Mouse (Mus musculus) inflammation-experienced regulatory T-cells, adult 16 weeks (primary cell): Measurements from ENCODE around the gene Olfr582. TPM values are rescaled to one million over a fixed set of nuclear protein-coding genes. Genes with fewer than 3 reads are reported as not detected.

Source experiments
- polyA plus RNA-seq: library from polyadenylated mRNA; unstranded; fragments of 100-300 nt; shearing (Covaris generic); gene quantifications from one replicate; pipeline ENCODE4 v1.2.1, GENCODE M21; 2017

The Olfr582 gene
- not detected for polyA plus RNA-seq

DNA sequence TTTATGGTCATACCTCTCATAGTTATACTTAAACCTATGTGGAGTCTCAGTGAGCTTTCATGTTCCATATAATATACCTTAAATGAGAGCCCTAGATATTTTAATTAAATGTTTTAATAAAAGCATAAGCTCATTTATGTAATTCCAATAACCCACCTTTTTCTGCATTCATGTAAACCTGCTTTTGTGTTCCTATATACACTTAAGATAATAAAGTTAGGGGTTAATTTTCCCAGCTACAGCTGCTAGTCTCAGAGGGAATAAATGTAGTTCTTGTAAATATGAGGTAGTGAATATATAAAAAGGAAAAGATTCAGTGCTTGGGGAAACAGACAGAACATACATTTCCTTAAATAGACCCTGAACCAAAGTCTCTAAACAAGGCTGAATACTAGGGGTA lies at the start of gene Olfr582:
Gene Olfr582 (plus strand): TSS at position 301 of the 400 bp plus-strand sequence.

DNA sequence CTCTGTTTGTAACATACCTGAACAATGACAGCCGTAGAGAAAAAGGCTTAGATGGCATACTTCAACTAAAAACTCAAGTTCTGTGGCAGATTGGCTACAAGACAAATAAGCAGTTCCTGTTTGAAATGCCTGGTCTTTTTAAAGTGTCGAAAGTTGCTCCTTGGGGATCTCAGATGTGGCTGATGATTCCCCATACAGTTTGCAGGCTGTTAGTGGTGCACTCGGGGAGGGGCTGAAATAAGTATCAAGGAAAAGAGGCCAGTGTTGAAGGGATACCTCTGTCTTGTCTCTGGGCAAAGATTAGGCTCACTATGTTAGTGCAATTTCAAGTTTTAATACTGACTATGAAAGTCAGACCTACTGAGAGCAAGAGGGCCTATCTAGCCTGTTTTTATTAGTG lies 48.6 kb upstream of the Olfr582 start, which contains the start of gene Olfr578:
Gene Olfr578 (minus strand): TSS at position 101 of the 400 bp plus-strand sequence.

DNA sequence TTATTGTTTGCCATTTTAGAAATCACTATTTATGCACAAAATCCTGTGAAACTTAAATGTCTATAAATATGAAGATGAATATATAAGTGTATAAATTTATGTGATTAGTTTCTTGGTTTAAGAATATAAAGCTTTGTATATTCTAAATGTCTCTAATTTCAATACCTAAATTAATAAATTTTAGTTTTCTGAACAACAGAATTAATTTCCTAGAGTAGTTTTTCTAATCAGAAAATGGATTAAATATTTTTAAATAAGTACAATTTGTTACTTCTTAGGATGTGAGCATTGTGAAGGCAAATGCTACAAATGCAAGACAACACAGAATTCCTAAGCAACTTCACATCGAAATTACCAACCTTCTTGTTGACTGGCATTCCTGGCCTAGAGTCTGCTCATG lies 13.2 kb downstream of the Olfr582 start, which contains the start of gene Olfr583:
Gene Olfr583 (plus strand): TSS at position 301 of the 400 bp plus-strand sequence.

DNA sequence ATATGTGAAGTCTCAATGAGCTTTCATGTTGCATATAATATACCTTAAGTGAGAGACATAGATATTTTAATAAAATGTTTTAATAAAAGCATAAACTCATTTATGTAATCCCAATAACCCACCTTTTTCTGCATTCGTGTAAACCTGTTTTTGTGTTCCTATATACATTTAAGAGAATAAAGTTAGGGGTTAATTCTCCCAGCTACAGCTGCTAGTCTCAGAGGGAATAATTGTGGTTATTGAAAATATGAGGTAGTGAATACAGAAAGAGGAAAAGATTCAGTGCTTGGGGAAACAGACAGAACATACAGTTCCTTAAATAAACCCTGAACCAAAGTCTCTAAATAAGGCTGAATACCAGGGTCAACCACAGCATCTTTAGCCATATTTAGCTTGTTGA lies 43.8 kb downstream of the Olfr582 start, which contains the start of gene Olfr584:
Gene Olfr584 (plus strand): TSS at position 301 of the 400 bp plus-strand sequence.

Other genes with a start within 250 kb of the Olfr582 start
- not detected for gene Olfr564, start 234.5 kb upstream of the Olfr582 start, polyA plus RNA-seq
- not detected for gene Olfr566, start 179.3 kb upstream of the Olfr582 start, polyA plus RNA-seq
- gene Olfr568, start 160.9 kb upstream of the Olfr582 start, polyA plus RNA-seq = not detected
- gene Olfr569, start 147.1 kb upstream of the Olfr582 start, polyA plus RNA-seq = not detected
- not detected for gene Olfr570, start 143.4 kb upstream of the Olfr582 start, polyA plus RNA-seq
- gene Olfr571, start 120.5 kb upstream of the Olfr582 start, polyA plus RNA-seq = not detected
- gene Olfr572, start 113.6 kb upstream of the Olfr582 start, polyA plus RNA-seq = not detected
- not detected for gene Olfr573-ps1, start 95.4 kb upstream of the Olfr582 start, polyA plus RNA-seq
- gene Olfr574, start 89.6 kb upstream of the Olfr582 start, polyA plus RNA-seq = not detected
- gene Olfr575, start 79.2 kb upstream of the Olfr582 start, polyA plus RNA-seq = not detected
- not detected for gene Olfr576, start 75.4 kb upstream of the Olfr582 start, polyA plus RNA-seq
- not detected for gene Olfr577, start 62.1 kb upstream of the Olfr582 start, polyA plus RNA-seq
- not detected for gene Olfr578, start 48.7 kb upstream of the Olfr582 start, polyA plus RNA-seq
- gene Olfr583, start 13.3 kb downstream of the Olfr582 start, polyA plus RNA-seq = not detected
- gene Olfr584, start 43.9 kb downstream of the Olfr582 start, polyA plus RNA-seq = not detected
- gene Olfr585, start 59.7 kb downstream of the Olfr582 start, polyA plus RNA-seq = not detected
- gene Olfr586, start 87.6 kb downstream of the Olfr582 start, polyA plus RNA-seq = not detected
- not detected for gene Olfr588-ps1, start 102.9 kb downstream of the Olfr582 start, polyA plus RNA-seq
- not detected for gene Olfr589, start 118.3 kb downstream of the Olfr582 start, polyA plus RNA-seq
- gene Olfr591, start 140.3 kb downstream of the Olfr582 start, polyA plus RNA-seq = not detected
- gene Olfr592, start 146.8 kb downstream of the Olfr582 start, polyA plus RNA-seq = 0.11 TPM
- not detected for gene Olfr593, start 173.8 kb downstream of the Olfr582 start, polyA plus RNA-seq
- gene Olfr594, start 179.0 kb downstream of the Olfr582 start, polyA plus RNA-seq = not detected
- gene Usp17ld, start 214.5 kb downstream of the Olfr582 start, polyA plus RNA-seq = not detected